ENCODE assay signal across 9 mouse cellular contexts in the genomic region with DNA sequence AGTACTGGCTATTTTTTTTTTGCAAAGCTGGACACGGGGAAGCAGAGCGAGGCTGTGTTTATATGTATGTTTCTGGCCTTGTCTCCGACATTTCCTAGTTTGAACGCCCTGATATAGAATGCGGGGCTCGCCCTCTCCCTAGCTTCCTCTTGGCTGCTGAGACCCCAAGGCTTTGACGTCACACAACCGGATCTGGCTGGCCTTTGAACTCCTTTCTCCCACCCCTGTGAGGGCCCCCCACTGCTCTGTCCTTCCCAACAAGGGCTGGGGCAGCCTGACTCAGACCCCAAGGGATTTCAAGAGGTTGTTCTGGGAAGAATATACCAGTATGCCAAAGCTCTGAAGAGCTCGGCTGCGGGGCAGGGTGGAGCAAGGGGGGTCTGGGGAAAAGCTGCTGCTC. TPM values are rescaled to one million over a fixed set of nuclear protein-coding genes. Genes with fewer than 3 reads are reported as not detected.
DNase-seq lines count a peak whose midpoint lies in the region; ATAC-seq and TF ChIP-seq lines count a peak whose summit lies in the region.
"Had no signal": no experiment of that assay in that cellular context is flagged by ENCODE, and none has a peak within 500 bp of the region (broad histone marks: within the 10 kb centered on the region; RNA-seq: fewer than 3 reads in every experiment).

No protein-coding gene starts in this region.

- WGBS in forebrain, embryonic 10.5 days = 2% methylated on average over 10 of the region's 10 CpGs
- WGBS in limb, embryonic 12.5 days = 5% methylated on average over 10 of the region's 10 CpGs
- WGBS in midbrain, embryonic 11.5 days = 2% methylated on average over 10 of the region's 10 CpGs
- WGBS in thymus, adult 2 months = 28% methylated on average over 10 of the region's 10 CpGs

- peak overlapping the region; percentile 76 for H3K27ac ChIP-seq in forebrain, embryonic 10.5 days
- H3K27ac ChIP-seq in limb, embryonic 12.5 days = no peak overlapping the region
- no peak overlapping the region for H3K27ac ChIP-seq in midbrain, embryonic 11.5 days (ENCODE audit: low read depth, low read length)
- no peak overlapping the region for H3K27ac ChIP-seq in thymus, adult 2 months (ENCODE audit: control insufficient read depth, insufficient read depth, low read length)

- TF ChIP-seq POLR2A in thymus, adult 2 months (IDR thresholded peaks at IDR 0.05; ENCODE audit: control insufficient read depth, extremely low read depth, insufficient read depth, low read length, poor library complexity) = no peak

- intact Hi-C loops in heart, postnatal 10 days (cut with DNase I) = loop anchor here (5.0 to 10.0 kb wide), 2 partner anchors 49 to 216 kb away; partner anchors contain the start of gene Igfbp7

- H3K4me2 ChIP-seq in limb, embryonic 12.5 days = peak overlapping the region; percentile 48
- H3K4me2 ChIP-seq in midbrain, embryonic 11.5 days = peak overlapping the region; percentile 58

- H3K9ac ChIP-seq in limb, embryonic 12.5 days (replicated peaks) = 0 out of 2 replicates have a peak overlapping the region, but pooled peaks have one; percentile 3
- H3K9ac ChIP-seq in midbrain, embryonic 11.5 days (ENCODE audit: low read length) = peak overlapping the region; percentile 54

- peaks cover 34% of the 10 kb centered on the region for H3K27me3 ChIP-seq in forebrain, embryonic 10.5 days (ENCODE audit: poor library complexity, severe bottlenecking)
- 0 out of 2 replicates have a peak, but pooled peaks cover 3% of the 10 kb centered on the region for H3K27me3 ChIP-seq in limb, embryonic 12.5 days
- no peaks in the 10 kb centered on the region for H3K27me3 ChIP-seq in midbrain, embryonic 11.5 days (ENCODE audit: control insufficient read depth, insufficient read depth, low read length)
- H3K27me3 ChIP-seq in thymus, adult 2 months (ENCODE audit: control insufficient read depth, insufficient read depth, low read length) = no peaks in the 10 kb centered on the region

- ATAC-seq in limb, embryonic 12.5 days (ENCODE audit: insufficient number of reproducible peaks, insufficient read depth, low FRiP score, low TSS enrichment, low read depth) = no peak
- ATAC-seq in midbrain, embryonic 11.5 days (ENCODE audit: low FRiP score) = peak; percentile 70

- no peaks in the 10 kb centered on the region for H3K36me3 ChIP-seq in forebrain, embryonic 10.5 days (replicated peaks)
- H3K36me3 ChIP-seq in limb, embryonic 12.5 days = no peaks in the 10 kb centered on the region
- no peaks in the 10 kb centered on the region for H3K36me3 ChIP-seq in midbrain, embryonic 11.5 days (ENCODE audit: control insufficient read depth, insufficient read depth, low read length)
- H3K36me3 ChIP-seq in thymus, adult 2 months (ENCODE audit: control insufficient read depth, insufficient read depth, low read length) = no peaks in the 10 kb centered on the region

- H3K4me1 ChIP-seq in forebrain, embryonic 10.5 days = peaks cover 38% of the 10 kb centered on the region
- H3K4me1 ChIP-seq in limb, embryonic 12.5 days (replicated peaks) = peaks cover 29% of the 10 kb centered on the region
- H3K4me1 ChIP-seq in midbrain, embryonic 11.5 days (ENCODE audit: control insufficient read depth, insufficient read depth, low read length) = peaks cover 9% of the 10 kb centered on the region; the same call in 1 of the 2 replicates
- H3K4me1 ChIP-seq in thymus, adult 2 months (replicated peaks; ENCODE audit: control insufficient read depth, insufficient read depth, low read length) = peaks cover 21% of the 10 kb centered on the region

- DNase-seq in frontal cortex, postnatal 10 days (ENCODE audit: low spot score in 2 of 2) = peak; percentile 35 to 45
- DNase-seq in frontal cortex, adult 2 months (ENCODE audit: extremely low spot score in 1 of 2, low spot score in 1 of 2) = no peak
- peak; percentile 56 for DNase-seq in forebrain, embryonic 10.5 days (ENCODE audit: extremely low spot score, low spot score)
- peak; percentile 72 to 76 for DNase-seq in heart, postnatal 10 days
- peak; percentile 97 for DNase-seq in midbrain, embryonic 11.5 days (ENCODE audit: low spot score, missing footprints)
- DNase-seq in thymus, adult 2 months = peak; percentile 40
- no peak for DNase-seq in left cerebral cortex, adult 8-10 months (ENCODE audit: low spot score in 2 of 2)

- no peak for TF ChIP-seq CTCF in thymus, adult 2 months (IDR thresholded peaks at IDR 0.05; ENCODE audit: borderline replicate concordance, control insufficient read depth, extremely low read depth, insufficient read depth, low read length, poor library complexity)

- H3K4me3 ChIP-seq in forebrain, embryonic 10.5 days = peak overlapping the region; percentile 53
- H3K4me3 ChIP-seq in limb, embryonic 12.5 days (replicated peaks) = peak overlapping the region; percentile 36
- peak overlapping the region; percentile 35 for H3K4me3 ChIP-seq in midbrain, embryonic 11.5 days (ENCODE audit: low read depth, low read length)
- peak overlapping the region; percentile 37 for H3K4me3 ChIP-seq in thymus, adult 2 months (ENCODE audit: control insufficient read depth, insufficient read depth, low read length)

- no peaks in the 10 kb centered on the region for H3K9me3 ChIP-seq in forebrain, embryonic 10.5 days
- no peaks in the 10 kb centered on the region for H3K9me3 ChIP-seq in limb, embryonic 12.5 days
- no peaks in the 10 kb centered on the region for H3K9me3 ChIP-seq in midbrain, embryonic 11.5 days (ENCODE audit: control insufficient read depth, low read length)
- H3K9me3 ChIP-seq: megakaryocyte, embryonic 14.5 days had no signal

RNA-seq across cellular contexts. Expression of gene Polr2b, which starts 48.4 kb away (rescaled TPM):
- 36.8 and 38.5 TPM in 2 replicates for polyA plus RNA-seq in frontal cortex, adult 2 months (2012; rRNA removed)
- 111 and 113 TPM in 2 replicates for polyA plus RNA-seq in forebrain, embryonic 10.5 days (2016; fragmentation: Nextera tagmentation; extraction: Ambion mirVana)
- 10 to 100 TPM; 33.3 to 36.2 TPM for total RNA-seq in heart, postnatal 10 days (2021)
- 83.5 and 87.3 TPM in 2 replicates for polyA plus RNA-seq in limb, embryonic 12.5 days (2016; fragmentation: Nextera tagmentation; extraction: Ambion mirVana)
- 113 and 124 TPM in 2 replicates for polyA plus RNA-seq in midbrain, embryonic 11.5 days (2014; fragmentation: Nextera tagmentation; extraction: Ambion mirVana)
- 25.8 and 30.4 TPM in 2 replicates for polyA plus RNA-seq in thymus, adult 2 months (2012; rRNA removed)
- 10 to 100 TPM; 46.3 to 52.1 (median 47.0) TPM for total RNA-seq in left cerebral cortex, adult 8-10 months (2022)

RNA-seq across cellular contexts. Expression of gene Noa1, which starts 48.5 kb away (rescaled TPM):
- 17.1 and 18.6 TPM in 2 replicates for polyA plus RNA-seq in frontal cortex, adult 2 months (2012; rRNA removed)
- 36.9 and 38.9 TPM in 2 replicates for polyA plus RNA-seq in forebrain, embryonic 10.5 days (2016; fragmentation: Nextera tagmentation; extraction: Ambion mirVana)
- 10 to 100 TPM; 14.4 to 17.0 TPM for total RNA-seq in heart, postnatal 10 days (2021)
- polyA plus RNA-seq in limb, embryonic 12.5 days (2016; fragmentation: Nextera tagmentation; extraction: Ambion mirVana) = 31.8 and 35.0 TPM in 2 replicates
- 34.1 and 36.6 TPM in 2 replicates for polyA plus RNA-seq in midbrain, embryonic 11.5 days (2014; fragmentation: Nextera tagmentation; extraction: Ambion mirVana)
- polyA plus RNA-seq in thymus, adult 2 months (2012; rRNA removed) = 23.1 and 27.9 TPM in 2 replicates
- 10 to 100 TPM; 21.9 to 26.7 (median 25.0) TPM for total RNA-seq in left cerebral cortex, adult 8-10 months (2022)

RNA-seq across cellular contexts. Expression of gene Igfbp7, which starts 49.5 kb away (rescaled TPM):
- 97.7 and 99.9 TPM in 2 replicates for polyA plus RNA-seq in frontal cortex, adult 2 months (2012; rRNA removed)
- 4.4 and 5.1 TPM in 2 replicates for polyA plus RNA-seq in forebrain, embryonic 10.5 days (2016; fragmentation: Nextera tagmentation; extraction: Ambion mirVana)
- total RNA-seq in heart, postnatal 10 days (2021) = 100 to 1,000 TPM; 435 to 466 TPM
- polyA plus RNA-seq in limb, embryonic 12.5 days (2016; fragmentation: Nextera tagmentation; extraction: Ambion mirVana) = 9.8 and 10.5 TPM in 2 replicates
- 25.1 and 26.8 TPM in 2 replicates for polyA plus RNA-seq in midbrain, embryonic 11.5 days (2014; fragmentation: Nextera tagmentation; extraction: Ambion mirVana)
- 370 and 442 TPM in 2 replicates for polyA plus RNA-seq in thymus, adult 2 months (2012; rRNA removed)
- total RNA-seq in left cerebral cortex, adult 8-10 months (2022) = 10 to 100 TPM; 29.9 to 40.8 (median 32.6) TPM

Comparison
In these comparisons a context has a peak if more than half of its experiments do, and no peak if none do; other contexts are left out.
1. DNase-seq: peak in frontal cortex, postnatal 10 days (2 of 2), forebrain, embryonic 10.5 days (single experiment), heart, postnatal 10 days (2 of 2), midbrain, embryonic 11.5 days (single experiment) and thymus, adult 2 months (single experiment); none in frontal cortex, adult 2 months (0 of 2) and left cerebral cortex, adult 8-10 months (0 of 2).
2. Peak in every context shown above with its lines, with median percentiles within 50 percentile points of each other: H3K4me3 ChIP-seq.